Mouse (Mus musculus): Measurements from ENCODE around the gene Dhx32. TPM values are rescaled to one million over a fixed set of nuclear protein-coding genes. Genes with fewer than 3 reads are reported as not detected.

Dhx32 gene
- total and polyA plus RNA-seq, 3 experiments: 25.6 to 27.1 TPM; not detected in 1

GRCm38 (mm10) chr7:133684110-133684509 is 98.4 kb downstream of the Dhx32 start:
- Histone ChIP-seq H3K27me3 (ENCODE audit: control insufficient read depth in 1 of 2, insufficient read depth in 2 of 2, low read length in 2 of 2) (no peaks in the 10 kb centered on the region), H3K9ac (ENCODE audit: control insufficient read depth, low read depth, low read length, poor library complexity, severe bottlenecking) (no peak overlapping the region), H3K4me1 (ENCODE audit: control insufficient read depth in 1 of 2, insufficient read depth in 2 of 2, low read length in 2 of 2) (no peaks in the 10 kb centered on the region), H3K9me3 (replicated peaks; ENCODE audit: insufficient read depth, low read length) (no peaks in the 10 kb centered on the region), H3K79me2 (ENCODE audit: control insufficient read depth, insufficient read depth, low read length, poor library complexity) (no peaks in the 10 kb centered on the region), H3K36me3 (ENCODE audit: control insufficient read depth in 1 of 2, insufficient read depth in 2 of 2, low read length in 2 of 2) (no peaks in the 10 kb centered on the region), H3K4me3 (ENCODE audit: control insufficient read depth in 1 of 2, insufficient read depth in 1 of 2, low read depth in 2 of 2, low read length in 2 of 2) (no peak overlapping the region), H3K27ac (ENCODE audit: control insufficient read depth, low read depth, low read length) (no peak overlapping the region)
- DNase-seq (ENCODE audit: low read depth, low spot score): peak; percentile 63
- TF ChIP-seq RAD21 (IDR thresholded peaks at IDR 0.05; ENCODE audit: low read depth, low read length) (peak; percentile 77), SMC3 (IDR thresholded peaks at IDR 0.05; ENCODE audit: low read depth, low read length) (peak; percentile 73), MXI1 (IDR thresholded peaks at IDR 0.05; ENCODE audit: low read depth, low read length) (0 out of 2 replicates have a peak, but pooled peaks have one; percentile 26), TCF12 (IDR thresholded peaks at IDR 0.05; ENCODE audit: low read depth, low read length) (no peak), CTCF (IDR thresholded peaks at IDR 0.05 in 2 of 3, conservative IDR thresholded peaks at IDR 0.05 in 1 of 3; ENCODE audit: control insufficient read depth in 1 of 3, insufficient read depth in 1 of 3, low read depth in 2 of 3, low read length in 3 of 3, poor library complexity in 1 of 3, severe bottlenecking in 1 of 3) (peak; percentile 68 to 83 (median 72)), ZC3H11A (IDR thresholded peaks at IDR 0.05; ENCODE audit: low read depth, low read length) (peak; percentile 71), MYC (IDR thresholded peaks at IDR 0.05; ENCODE audit: low read depth, low read length) (peak; percentile 90), UBTF (IDR thresholded peaks at IDR 0.05; ENCODE audit: borderline replicate concordance, insufficient read depth, low read depth, low read length) (no peak)

DNA sequence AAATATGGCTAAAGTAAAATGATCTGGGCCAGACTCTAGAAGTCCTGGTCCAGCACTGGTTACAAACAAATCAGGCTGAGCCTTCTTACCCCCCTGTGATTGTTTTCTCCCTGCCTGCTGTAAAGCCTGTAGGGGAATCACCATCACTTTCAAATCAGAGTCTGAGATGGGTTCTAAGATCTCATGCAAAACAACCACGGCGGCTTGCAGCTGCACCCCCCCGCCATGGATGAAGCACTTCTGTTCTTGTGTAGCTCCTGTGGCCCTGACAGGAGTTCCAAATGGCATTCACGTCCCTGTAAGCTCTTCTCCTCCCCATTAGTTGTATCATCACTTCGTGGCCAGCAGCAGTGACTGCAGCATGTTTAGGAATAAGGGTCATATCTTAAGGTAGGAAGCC is 98.9 kb downstream of the Dhx32 start:
- no peak for DNase-seq (ENCODE audit: low read depth, low spot score)
- no peak overlapping the region for H3K4me3 ChIP-seq (ENCODE audit: control insufficient read depth in 1 of 2, insufficient read depth in 1 of 2, low read depth in 2 of 2, low read length in 2 of 2)
- no peaks in the 10 kb centered on the region for H3K27me3 ChIP-seq (ENCODE audit: control insufficient read depth in 1 of 2, insufficient read depth in 2 of 2, low read length in 2 of 2)
- no peaks in the 10 kb centered on the region for H3K79me2 ChIP-seq (ENCODE audit: control insufficient read depth, insufficient read depth, low read length, poor library complexity)
- TF ChIP-seq MEF2A (IDR thresholded peaks at IDR 0.05; ENCODE audit: extremely low read depth, insufficient replicate concordance, low read depth, low read length, poor library complexity, severe bottlenecking) (no peak), TCF12 (IDR thresholded peaks at IDR 0.05; ENCODE audit: low read depth, low read length) (no peak), GATA1 (IDR thresholded peaks at IDR 0.05; ENCODE audit: low read depth, low read length) (no peak), CHD1 (IDR thresholded peaks at IDR 0.05; ENCODE audit: low read depth, low read length) (no peak), USF2 (IDR thresholded peaks at IDR 0.05; ENCODE audit: borderline replicate concordance in 1 of 2, insufficient read depth in 1 of 2, low read depth in 1 of 2, low read length in 2 of 2) (no peak), CHD2 (IDR thresholded peaks at IDR 0.05; ENCODE audit: low read length) (no peak), TBP (IDR thresholded peaks at IDR 0.05; ENCODE audit: low read depth, low read length) (no peak), TAL1 (IDR thresholded peaks at IDR 0.05; ENCODE audit: low read length) (no peak), MAZ (IDR thresholded peaks at IDR 0.05; ENCODE audit: low read depth, low read length) (no peak), POLR2A (IDR thresholded peaks at IDR 0.05; ENCODE audit: control insufficient read depth in 1 of 2, insufficient read depth in 1 of 2, low read depth in 1 of 2, low read length in 2 of 2, poor library complexity in 1 of 2) (no peak), JUND (IDR thresholded peaks at IDR 0.05; ENCODE audit: low read depth, low read length) (no peak), RAD21 (IDR thresholded peaks at IDR 0.05; ENCODE audit: low read depth, low read length) (no peak), ZKSCAN1 (IDR thresholded peaks at IDR 0.05; ENCODE audit: low read depth, low read length) (no peak), ELF1 (IDR thresholded peaks at IDR 0.05; ENCODE audit: low read depth, low read length) (no peak), NRF1 (IDR thresholded peaks at IDR 0.05; ENCODE audit: insufficient read depth, low read depth, low read length, poor library complexity, severe bottlenecking) (no peak), NELFE (IDR thresholded peaks at IDR 0.05; ENCODE audit: low read depth, low read length) (no peak), MXI1 (IDR thresholded peaks at IDR 0.05; ENCODE audit: low read depth, low read length) (no peak), EP300 (IDR thresholded peaks at IDR 0.05; ENCODE audit: low read depth in 1 of 2, low read length in 2 of 2) (no peak), USF1 (IDR thresholded peaks at IDR 0.05; ENCODE audit: low read depth, low read length) (no peak), ETS1 (IDR thresholded peaks at IDR 0.05; ENCODE audit: low read depth, low read length) (no peak)
- H3K9ac ChIP-seq (ENCODE audit: control insufficient read depth, low read depth, low read length, poor library complexity, severe bottlenecking): no peak overlapping the region
- no peak overlapping the region for H3K27ac ChIP-seq (ENCODE audit: control insufficient read depth, low read depth, low read length)
- H3K36me3 ChIP-seq (ENCODE audit: control insufficient read depth in 1 of 2, insufficient read depth in 2 of 2, low read length in 2 of 2): no peaks in the 10 kb centered on the region
- H3K4me1 ChIP-seq (ENCODE audit: control insufficient read depth in 1 of 2, insufficient read depth in 2 of 2, low read length in 2 of 2): no peaks in the 10 kb centered on the region
- no peaks in the 10 kb centered on the region for H3K9me3 ChIP-seq (replicated peaks; ENCODE audit: insufficient read depth, low read length)

Data from MEL (cell line).